Comparison of ENCODE assay signal across 24 mouse cellular contexts in the genomic region with DNA sequence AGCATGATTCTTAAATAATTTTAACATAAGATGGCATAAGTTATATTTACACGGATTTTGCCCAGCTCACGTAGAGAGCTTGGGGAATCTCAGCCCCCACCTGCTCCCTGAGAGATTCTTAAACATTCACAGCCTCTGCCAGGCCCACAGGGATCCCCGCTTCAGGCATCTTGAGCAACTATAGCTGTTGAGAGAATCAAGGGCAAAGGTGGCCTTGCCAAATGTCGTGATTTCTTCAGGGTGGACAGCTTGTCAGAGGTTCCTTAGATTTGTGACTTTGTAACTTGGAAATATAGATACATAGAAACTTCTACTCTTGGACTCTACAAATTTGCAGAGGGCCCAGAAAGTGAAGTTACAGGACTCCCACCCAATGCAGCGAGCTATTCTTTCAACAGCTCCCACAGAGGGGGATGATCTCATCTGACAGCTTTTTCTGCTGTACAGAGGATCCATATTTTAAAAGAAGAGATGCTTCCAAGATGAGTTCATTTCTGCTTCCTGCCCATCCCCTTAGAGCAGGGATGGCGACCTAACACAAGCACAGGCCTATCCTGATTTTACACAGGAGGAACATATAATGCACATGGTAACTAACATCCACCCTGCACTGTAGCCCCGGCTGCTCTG. TPM values are rescaled to one million over a fixed set of nuclear protein-coding genes. Genes with fewer than 3 reads are reported as not detected.
DNase-seq lines count a peak whose midpoint lies in the region; ATAC-seq lines count a peak whose summit lies in the region.
"Had no signal": no experiment of that assay in that cellular context is flagged by ENCODE, and none has a peak within 500 bp of the region (broad histone marks: within the 10 kb centered on the region; RNA-seq: fewer than 3 reads in every experiment).

No protein-coding gene starts in this region.

- no peak for DNase-seq in forebrain, embryonic 10.5 days (ENCODE audit: extremely low spot score, low spot score)
- no peak for DNase-seq in kidney, postnatal 36 days
- DNase-seq in NIH3T3 (ENCODE audit: low read depth) = peak; percentile 62
- no peak for DNase-seq in left cerebral cortex, postnatal 10 days (ENCODE audit: extremely low spot score in 1 of 2, low spot score in 2 of 2)
- DNase-seq in ovary, adult 18-20 months (ENCODE audit: low spot score) = no peak
- DNase-seq: B cell, adult 2 months; cerebellum, adult 18-20 months; gastrocnemius, adult 2 months; kidney, adult 11 months; liver, postnatal 0 days; right cerebral cortex, adult 18-20 months; spleen, adult 18-20 months; thymus, postnatal 4 days had no signal

- peak overlapping the region; percentile 92 for H3K27ac ChIP-seq in forebrain, embryonic 10.5 days
- no peak overlapping the region for H3K27ac ChIP-seq in forebrain, embryonic 16.5 days (ENCODE audit: low read length)
- H3K27ac ChIP-seq in kidney, embryonic 14.5 days (ENCODE audit: low read depth, low read length) = peak overlapping the region; percentile 78; the same call in 1 of the 2 replicates
- peak overlapping the region; percentile 80 for H3K27ac ChIP-seq in embryonic facial prominence, embryonic 15.5 days (replicated peaks)
- H3K27ac ChIP-seq: gastrocnemius, adult 2 months; macrophage had no signal

- 84% methylated on average over 7 of the region's 7 CpGs for WGBS in forebrain, embryonic 10.5 days
- WGBS in forebrain, embryonic 16.5 days = 71% methylated on average over 7 of the region's 7 CpGs
- 71% methylated on average over 7 of the region's 7 CpGs for WGBS in kidney, embryonic 14.5 days
- 56% methylated on average over 7 of the region's 7 CpGs for WGBS in embryonic facial prominence, embryonic 15.5 days

- H3K4me3 ChIP-seq in forebrain, embryonic 10.5 days = no peak overlapping the region
- no peak overlapping the region for H3K4me3 ChIP-seq in forebrain, embryonic 16.5 days (replicated peaks; ENCODE audit: low read length)
- H3K4me3 ChIP-seq in kidney, embryonic 14.5 days (ENCODE audit: low read length) = no peak overlapping the region
- no peak overlapping the region for H3K4me3 ChIP-seq in embryonic facial prominence, embryonic 15.5 days (replicated peaks)
- H3K4me3 ChIP-seq: gastrocnemius, adult 2 months had no signal

- H3K4me2 ChIP-seq in forebrain, embryonic 16.5 days (ENCODE audit: low read length) = no peak overlapping the region
- H3K4me2 ChIP-seq in kidney, embryonic 14.5 days (replicated peaks; ENCODE audit: low read depth, low read length) = no peak overlapping the region
- H3K4me2 ChIP-seq in embryonic facial prominence, embryonic 15.5 days (replicated peaks) = no peak overlapping the region

- peaks cover 5% of the 10 kb centered on the region; the same call in 1 of the 2 replicates for H3K36me3 ChIP-seq in forebrain, embryonic 10.5 days (replicated peaks)
- H3K36me3 ChIP-seq in forebrain, embryonic 16.5 days (ENCODE audit: control insufficient read depth, insufficient read depth) = no peaks in the 10 kb centered on the region
- H3K36me3 ChIP-seq in kidney, embryonic 14.5 days (ENCODE audit: control insufficient read depth, insufficient read depth, low read length) = no peaks in the 10 kb centered on the region
- H3K36me3 ChIP-seq in embryonic facial prominence, embryonic 15.5 days = no peaks in the 10 kb centered on the region

- H3K9ac ChIP-seq in forebrain, embryonic 16.5 days (replicated peaks; ENCODE audit: low read depth, low read length) = no peak overlapping the region
- no peak overlapping the region for H3K9ac ChIP-seq in kidney, embryonic 14.5 days (ENCODE audit: low read depth, low read length)
- no peak overlapping the region for H3K9ac ChIP-seq in embryonic facial prominence, embryonic 15.5 days
- H3K9ac ChIP-seq: liver, postnatal 0 days had no signal

- H3K4me1 ChIP-seq in forebrain, embryonic 10.5 days = peaks cover 60% of the 10 kb centered on the region
- peaks cover 34% of the 10 kb centered on the region for H3K4me1 ChIP-seq in forebrain, embryonic 16.5 days (replicated peaks; ENCODE audit: control insufficient read depth, insufficient read depth, low read length)
- H3K4me1 ChIP-seq in kidney, embryonic 14.5 days (ENCODE audit: control insufficient read depth, insufficient read depth, low read length) = peaks cover 38% of the 10 kb centered on the region
- peaks cover 35% of the 10 kb centered on the region for H3K4me1 ChIP-seq in embryonic facial prominence, embryonic 15.5 days

- no peaks in the 10 kb centered on the region for H3K27me3 ChIP-seq in forebrain, embryonic 10.5 days (ENCODE audit: poor library complexity, severe bottlenecking)
- H3K27me3 ChIP-seq in forebrain, embryonic 16.5 days (replicated peaks; ENCODE audit: control insufficient read depth, insufficient read depth, low read length) = no peaks in the 10 kb centered on the region
- no peaks in the 10 kb centered on the region for H3K27me3 ChIP-seq in kidney, embryonic 14.5 days (ENCODE audit: control insufficient read depth, insufficient read depth, low read length)
- H3K27me3 ChIP-seq in embryonic facial prominence, embryonic 15.5 days = no peaks in the 10 kb centered on the region

- intact Hi-C loops in left cerebral cortex, postnatal 10 days (cut with DNase I) = no loop called here

- H3K9me3 ChIP-seq in forebrain, embryonic 10.5 days = peaks cover 8% of the 10 kb centered on the region
- H3K9me3 ChIP-seq in forebrain, embryonic 16.5 days (ENCODE audit: control insufficient read depth, low read length) = no peaks in the 10 kb centered on the region; the same call in 1 of the 2 replicates
- no peaks in the 10 kb centered on the region for H3K9me3 ChIP-seq in kidney, embryonic 14.5 days (ENCODE audit: control insufficient read depth, low read length)
- H3K9me3 ChIP-seq in embryonic facial prominence, embryonic 15.5 days (replicated peaks) = no peaks in the 10 kb centered on the region

- ATAC-seq in forebrain, embryonic 16.5 days = no peak
- no peak for ATAC-seq in kidney, embryonic 14.5 days (ENCODE audit: low FRiP score, low TSS enrichment)
- ATAC-seq in embryonic facial prominence, embryonic 15.5 days (ENCODE audit: insufficient number of reproducible peaks, low FRiP score, low TSS enrichment, low read depth) = no peak
- ATAC-seq: liver, postnatal 0 days had no signal

RNA-seq across cellular contexts. Expression of a gene that starts 12.1 kb away (rescaled TPM):
- polyA plus RNA-seq in forebrain, embryonic 10.5 days (2016; fragmentation: Nextera tagmentation; extraction: Ambion mirVana) = 11.9 and 15.6 TPM in 2 replicates
- 2.4 and 5.1 TPM in 2 replicates for polyA plus RNA-seq in forebrain, embryonic 16.5 days (2015; fragmentation: Nextera tagmentation; extraction: Ambion mirVana)
- polyA plus RNA-seq in kidney, embryonic 14.5 days (2014; fragmentation: Nextera tagmentation; extraction: Ambion mirVana) = 22.7 and 29.8 TPM in 2 replicates
- 3.4 and 5.2 TPM in 2 replicates for polyA plus RNA-seq in embryonic facial prominence, embryonic 15.5 days (2015; fragmentation: Nextera tagmentation; extraction: Ambion mirVana)
- 1 to 10 TPM; 3.6 to 4.6 TPM for total RNA-seq in left cerebral cortex, postnatal 10 days (2021)
- total RNA-seq: gastrocnemius, adult 2 months; monocyte, adult 5-6 weeks had no signal

RNA-seq across cellular contexts. Expression of a gene that starts 14.7 kb away (rescaled TPM):
- 2.9 and 3.4 TPM in 2 replicates for polyA plus RNA-seq in forebrain, embryonic 10.5 days (2016; fragmentation: Nextera tagmentation; extraction: Ambion mirVana)
- polyA plus RNA-seq in forebrain, embryonic 16.5 days (2015; fragmentation: Nextera tagmentation; extraction: Ambion mirVana) = 1.0 and 1.6 TPM in 2 replicates
- 0.09 and 0.12 TPM in 2 replicates for polyA plus RNA-seq in kidney, embryonic 14.5 days (2014; fragmentation: Nextera tagmentation; extraction: Ambion mirVana)
- 5.1 and 6.3 TPM in 2 replicates for polyA plus RNA-seq in embryonic facial prominence, embryonic 15.5 days (2015; fragmentation: Nextera tagmentation; extraction: Ambion mirVana)
- under 1 TPM; 0.15 to 0.16 TPM for total RNA-seq in left cerebral cortex, postnatal 10 days (2021)
- total RNA-seq: gastrocnemius, adult 2 months; heart, adult 8-10 months; hematopoietic stem cell, adult 5-6 weeks; layer of hippocampus, adult 18-20 months; monocyte, adult 5-6 weeks had no signal
- polyA plus RNA-seq: liver, postnatal 0 days; macrophage; testis, adult 2 months had no signal

RNA-seq across cellular contexts. Expression of a gene that starts 43.8 kb away (rescaled TPM):
- polyA plus RNA-seq in forebrain, embryonic 10.5 days (2016; fragmentation: Nextera tagmentation; extraction: Ambion mirVana) = 0.16 and 0.34 TPM in 2 replicates
- polyA plus RNA-seq in forebrain, embryonic 16.5 days (2015; fragmentation: Nextera tagmentation; extraction: Ambion mirVana) = not detected in 2 replicates
- 0.51 TPM in 1 of 2 replicates, not detected in the other for polyA plus RNA-seq in kidney, embryonic 14.5 days (2014; fragmentation: Nextera tagmentation; extraction: Ambion mirVana)
- polyA plus RNA-seq in embryonic facial prominence, embryonic 15.5 days (2015; fragmentation: Nextera tagmentation; extraction: Ambion mirVana) = 0.14 and 0.52 TPM in 2 replicates
- total RNA-seq in left cerebral cortex, postnatal 10 days (2021) = 1 to 10 TPM in 1 of 2 experiments, under 1 TPM in 1; 0.39 to 1.4 TPM
- total RNA-seq: hematopoietic stem cell, adult 5-6 weeks; monocyte, adult 5-6 weeks had no signal
- polyA plus RNA-seq: liver, postnatal 0 days; macrophage had no signal

RNA-seq across cellular contexts. Expression of a gene that starts 43.9 kb away (rescaled TPM):
- polyA plus RNA-seq in forebrain, embryonic 10.5 days (2016; fragmentation: Nextera tagmentation; extraction: Ambion mirVana) = 54.3 and 56.6 TPM in 2 replicates
- 34.4 and 34.8 TPM in 2 replicates for polyA plus RNA-seq in forebrain, embryonic 16.5 days (2015; fragmentation: Nextera tagmentation; extraction: Ambion mirVana)
- 35.2 and 56.8 TPM in 2 replicates for polyA plus RNA-seq in kidney, embryonic 14.5 days (2014; fragmentation: Nextera tagmentation; extraction: Ambion mirVana)
- polyA plus RNA-seq in embryonic facial prominence, embryonic 15.5 days (2015; fragmentation: Nextera tagmentation; extraction: Ambion mirVana) = 27.5 and 29.1 TPM in 2 replicates
- total RNA-seq in left cerebral cortex, postnatal 10 days (2021) = 10 to 100 TPM; 16.3 to 16.6 TPM

RNA-seq across cellular contexts. Expression of a gene that starts 57.3 kb away (rescaled TPM):
- polyA plus RNA-seq in forebrain, embryonic 10.5 days (2016; fragmentation: Nextera tagmentation; extraction: Ambion mirVana) = 0.51 and 0.84 TPM in 2 replicates
- polyA plus RNA-seq in forebrain, embryonic 16.5 days (2015; fragmentation: Nextera tagmentation; extraction: Ambion mirVana) = not detected in 2 replicates
- 0.57 and 1.0 TPM in 2 replicates for polyA plus RNA-seq in kidney, embryonic 14.5 days (2014; fragmentation: Nextera tagmentation; extraction: Ambion mirVana)
- 0.43 and 1.3 TPM in 2 replicates for polyA plus RNA-seq in embryonic facial prominence, embryonic 15.5 days (2015; fragmentation: Nextera tagmentation; extraction: Ambion mirVana)
- total RNA-seq in left cerebral cortex, postnatal 10 days (2021) = not detected
- total RNA-seq: gastrocnemius, adult 2 months; heart, adult 8-10 months; hematopoietic stem cell, adult 5-6 weeks; layer of hippocampus, adult 18-20 months; left cerebral cortex, postnatal 14 days; monocyte, adult 5-6 weeks had no signal
- polyA plus RNA-seq: liver, postnatal 0 days; macrophage; neural tube, embryonic 14.5 days had no signal
